Mouse (Mus musculus) skeletal muscle tissue, adult 2 months (tissue): ENCODE data around the gene Zfp750.

ENCODE experiments used
- DNase-seq: peaks from one replicate; pipeline ENCODE4 v3.0.0-alpha.2; 2012; ENCODE audit warnings: low read depth, low spot score

The Zfp750 gene

GRCm38 (mm10) chr11:121475699-121476415 is 43.3 kb downstream of the Zfp750 start:
- DNase-seq = peak; percentile 53

GRCm38 (mm10) chr11:121474831-121475230 is 44.3 kb downstream of the Zfp750 start:
- no peak for DNase-seq

GRCm38 (mm10) chr11:121467408-121467807 is 51.7 kb downstream of the Zfp750 start:
- DNase-seq = no peak
